Mouse (Mus musculus) MEL (cell line): Measurements from ENCODE around the gene Itga2b. TPM values are rescaled to one million over a fixed set of nuclear protein-coding genes. Genes with fewer than 3 reads are reported as not detected.
A peak's percentile ranks its signal among the peaks of the same experiment; 100 is the strongest.

ENCODE experiments used
- DNase-seq: peaks from one replicate; pipeline ENCODE4 v3.0.0; 2011; ENCODE audit warnings: low read depth, low spot score
- H3K27ac ChIP-seq: 2 replicates; pipeline ENCODE4 v1.5.1; 2012; ENCODE audit warnings: low read depth, mild to moderate bottlenecking, control low read depth, low read length, moderate library complexity; ENCODE audit not compliant: control insufficient read depth
- H3K27me3 ChIP-seq, 2 experiments: fragments of 150-350 bp in 1 of 2; sonication (generic) in 1 of 2; 2 replicates each; pipeline ENCODE4 v1.6.1; 2012; ENCODE audit warnings: low read length in 2 of 2, mild to moderate bottlenecking in 2 of 2, improper control_type of control experiment in 1 of 2, moderate library complexity in 1 of 2; ENCODE audit not compliant: insufficient read depth in 2 of 2, control insufficient read depth in 1 of 2
- H3K36me3 ChIP-seq, 2 experiments: 2 replicates each; pipeline ENCODE4 v1.6.1; 2012 to 2014; ENCODE audit warnings: low read length in 2 of 2, improper control_type of control experiment in 1 of 2, inconsistent platforms in 1 of 2, mild to moderate bottlenecking in 1 of 2; ENCODE audit not compliant: insufficient read depth in 2 of 2, control insufficient read depth in 1 of 2
- H3K4me1 ChIP-seq, 2 experiments: fragments of 150-350 bp in 1 of 2; sonication (generic) in 1 of 2; 2 replicates each; pipeline ENCODE4 v1.6.1; 2012; ENCODE audit warnings: low read length in 2 of 2, improper control_type of control experiment in 1 of 2, mild to moderate bottlenecking in 1 of 2; ENCODE audit not compliant: insufficient read depth in 2 of 2, control insufficient read depth in 1 of 2
- H3K4me3 ChIP-seq, 2 experiments: fragments of 150-350 bp in 1 of 2; sonication (generic) in 1 of 2; 2 replicates each; pipeline ENCODE4 v1.5.1; 2012; ENCODE audit warnings: low read depth in 2 of 2, low read length in 2 of 2, mild to moderate bottlenecking in 2 of 2, moderate library complexity in 2 of 2, control low read depth in 1 of 2, improper control_type of control experiment in 1 of 2; ENCODE audit not compliant: control insufficient read depth in 1 of 2, insufficient read depth in 1 of 2
- H3K79me2 ChIP-seq: 2 replicates; pipeline ENCODE4 v1.6.1; 2012; ENCODE audit warnings: mild to moderate bottlenecking, low read length, moderate library complexity; ENCODE audit not compliant: control insufficient read depth, poor library complexity, insufficient read depth
- H3K9ac ChIP-seq: 2 replicates; pipeline ENCODE4 v1.6.1; 2012; ENCODE audit warnings: low read depth, mild to moderate bottlenecking, control low read depth, low read length, moderate library complexity; ENCODE audit not compliant: control insufficient read depth, poor library complexity, severe bottlenecking
- H3K9me3 ChIP-seq: fragments of 150-350 bp; sonication (generic); replicated peaks from 2 replicates; pipeline ENCODE4 v1.6.1; 2012; ENCODE audit warnings: mild to moderate bottlenecking, low read length, improper control_type of control experiment, moderate library complexity; ENCODE audit not compliant: insufficient read depth
- CHD2 ChIP-seq: IDR thresholded peaks from 2 replicates; pipeline ENCODE4 v1.6.1; 2011; ENCODE audit warnings: low read length, improper control_type of control experiment
- CTCF ChIP-seq, 3 experiments: IDR thresholded peaks in 2 of 3; conservative IDR thresholded peaks in 1 of 3; 2 replicates each; pipeline ENCODE4 v1.5.1; 2011 to 2012; ENCODE audit warnings: low read length in 3 of 3, low read depth in 2 of 3, mild to moderate bottlenecking in 2 of 3, improper control_type of control experiment in 1 of 3, inconsistent platforms in 1 of 3, mixed read lengths in 1 of 3, moderate library complexity in 1 of 3; ENCODE audit not compliant: control insufficient read depth in 1 of 3, insufficient read depth in 1 of 3, poor library complexity in 1 of 3, severe bottlenecking in 1 of 3
- EP300 ChIP-seq, 2 experiments: IDR thresholded peaks; 2 replicates each; pipeline ENCODE4 v1.6.1; 2011; ENCODE audit warnings: improper control_type of control experiment in 2 of 2, low read length in 2 of 2, low read depth in 1 of 2, mild to moderate bottlenecking in 1 of 2
- ETS1 ChIP-seq: IDR thresholded peaks from 2 replicates; pipeline ENCODE4 v1.6.1; 2012; ENCODE audit warnings: low read depth, mild to moderate bottlenecking, inconsistent platforms, low read length, improper control_type of control experiment, moderate library complexity
- GATA1 ChIP-seq: IDR thresholded peaks from 2 replicates; pipeline ENCODE4 v1.6.1; 2011; ENCODE audit warnings: low read depth, low read length, improper control_type of control experiment
- HCFC1 ChIP-seq: IDR thresholded peaks from 2 replicates; pipeline ENCODE4 v1.6.1; 2012; ENCODE audit warnings: low read depth, mild to moderate bottlenecking, inconsistent platforms, low read length, improper control_type of control experiment, moderate library complexity
- JUND ChIP-seq: IDR thresholded peaks from 2 replicates; pipeline ENCODE4 v1.6.1; 2011; ENCODE audit warnings: low read depth, mild to moderate bottlenecking, improper control_type of control experiment, low read length
- KAT2A ChIP-seq: conservative IDR thresholded peaks from 2 replicates; pipeline ENCODE4 v1.6.1; 2012; ENCODE audit warnings: low read depth, low read length, improper control_type of control experiment, inconsistent platforms
- MAFK ChIP-seq: IDR thresholded peaks from 2 replicates; pipeline ENCODE4 v1.6.1; 2011; ENCODE audit warnings: low read depth, mild to moderate bottlenecking, low read length, improper control_type of control experiment, borderline replicate concordance
- MAX ChIP-seq: IDR thresholded peaks from 2 replicates; pipeline ENCODE4 v1.6.1; 2011; ENCODE audit warnings: low read length, improper control_type of control experiment
- MEF2A ChIP-seq: IDR thresholded peaks from 2 replicates; pipeline ENCODE4 v1.6.1; 2014; ENCODE audit warnings: low read depth, mild to moderate bottlenecking, inconsistent platforms, low read length, improper control_type of control experiment; ENCODE audit not compliant: poor library complexity, insufficient replicate concordance, severe bottlenecking; ENCODE audit errors: extremely low read depth
- MYB ChIP-seq: IDR thresholded peaks from 2 replicates; pipeline ENCODE4 v1.6.1; 2011; ENCODE audit warnings: mild to moderate bottlenecking, low read depth, low read length, improper control_type of control experiment
- NELFE ChIP-seq: IDR thresholded peaks from 2 replicates; pipeline ENCODE4 v1.6.1; 2011; ENCODE audit warnings: low read depth, low read length, improper control_type of control experiment
- NRF1 ChIP-seq: IDR thresholded peaks from 2 replicates; pipeline ENCODE4 v1.6.1; 2014; ENCODE audit warnings: low read depth, mild to moderate bottlenecking, inconsistent platforms, low read length, improper control_type of control experiment, moderate library complexity; ENCODE audit not compliant: poor library complexity, insufficient read depth, severe bottlenecking
- POLR2A ChIP-seq, 2 experiments: IDR thresholded peaks; 2 replicates each; pipeline ENCODE4 v1.6.1; 2011 to 2012; ENCODE audit warnings: low read length in 2 of 2, mild to moderate bottlenecking in 2 of 2, control low read depth in 1 of 2, improper control_type of control experiment in 1 of 2, low read depth in 1 of 2, moderate library complexity in 1 of 2; ENCODE audit not compliant: control insufficient read depth in 1 of 2, insufficient read depth in 1 of 2, poor library complexity in 1 of 2
- POLR2AphosphoS2 ChIP-seq: IDR thresholded peaks from 2 replicates; pipeline ENCODE4 v1.6.1; 2011; ENCODE audit warnings: low read length, improper control_type of control experiment
- RCOR1 ChIP-seq: IDR thresholded peaks from 2 replicates; pipeline ENCODE4 v1.6.1; 2012; ENCODE audit warnings: low read depth, mild to moderate bottlenecking, inconsistent platforms, low read length, improper control_type of control experiment
- SIN3A ChIP-seq: IDR thresholded peaks from 2 replicates; pipeline ENCODE4 v1.6.1; 2012; ENCODE audit warnings: low read length, improper control_type of control experiment, inconsistent platforms
- TAL1 ChIP-seq: IDR thresholded peaks from 2 replicates; pipeline ENCODE4 v1.6.1; 2012; ENCODE audit warnings: mild to moderate bottlenecking, inconsistent platforms, low read length, moderate library complexity, mixed read lengths
- TBP ChIP-seq: IDR thresholded peaks from 2 replicates; pipeline ENCODE4 v1.8.0; 2011; ENCODE audit warnings: low read depth, low read length, improper control_type of control experiment
- TCF12 ChIP-seq: IDR thresholded peaks from 2 replicates; pipeline ENCODE4 v1.6.1; 2014; ENCODE audit warnings: low read depth, mild to moderate bottlenecking, inconsistent platforms, low read length, improper control_type of control experiment, moderate library complexity
- USF1 ChIP-seq: IDR thresholded peaks from 2 replicates; pipeline ENCODE4 v1.6.1; 2014; ENCODE audit warnings: low read depth, mild to moderate bottlenecking, inconsistent platforms, low read length, improper control_type of control experiment, moderate library complexity
- ZC3H11A ChIP-seq: IDR thresholded peaks from 2 replicates; pipeline ENCODE4 v1.6.1; 2012; ENCODE audit warnings: low read depth, mild to moderate bottlenecking, inconsistent platforms, low read length, improper control_type of control experiment
- polyA plus RNA-seq, 2 experiments: library from polyadenylated mRNA; stranded (reverse) in 1 of 2; unstranded in 1 of 2; fragments of >175 nt in 1 of 2; fragments of >200 nt in 1 of 2; gene quantifications; 2 replicates each; pipeline versions ENCODE4 v1.2.1 to v1.2.4; 2012; ENCODE audit warnings: low replicate concordance in 2 of 2, low read depth in 1 of 2; ENCODE audit not compliant: insufficient read length in 2 of 2, insufficient read depth in 1 of 2, missing spikeins in 1 of 2
- total RNA-seq: library from RNA; depleted of rRNA; stranded (reverse); fragments of 300-350 nt; gene quantifications from 2 replicates; pipeline ENCODE4 v1.2.3, GENCODE M21; 2012; rRNA removed

The Itga2b gene
- total RNA-seq: 8.3 and 10.7 TPM in 2 replicates
- polyA plus RNA-seq: 10 to 100 TPM in 1 of 2 experiments, not detected in 1; 55.7 TPM

- Histone ChIP-seq H3K9ac (peak within 1 kb of the TSS; percentile 41), H3K79me2 (no peaks in the 10 kb centered on the region), H3K4me1 (peaks cover 16 to 37% of the 10 kb centered on the region in 2 experiments), H3K27ac (peak within 1 kb of the TSS; percentile 85), H3K36me3 (peaks cover 0 to 29% of the 10 kb centered on the region in 2 experiments; a peak in 2 of 4 replicates), H3K27me3 (no peaks in the 10 kb centered on the region), H3K9me3 (no peaks in the 10 kb centered on the region)
- peak; percentile 36 for TF ChIP-seq CHD2
- TF ChIP-seq JUND: no peak
- peak; percentile 63; the same call in 1 of the 2 replicates for TF ChIP-seq MAX
- TF ChIP-seq HCFC1: no peak; the same call in 1 of the 2 replicates
- TF ChIP-seq NELFE: no peak
- TF ChIP-seq SIN3A: no peak; the same call in 1 of the 2 replicates
- TF ChIP-seq EP300 (IDR thresholded peaks at IDR 0.05; ENCODE audit: low read depth in 1 of 2, low read length in 2 of 2): peak; percentile 90 to 94
- 0 out of 2 replicates have a peak, but pooled peaks have one; percentile 34 for TF ChIP-seq TBP
- 0 out of 2 replicates have a peak, but pooled peaks have one; percentile 2 for TF ChIP-seq MEF2A
- TF ChIP-seq POLR2AphosphoS2: 0 out of 2 replicates have a peak, but pooled peaks have one; percentile 42
- TF ChIP-seq MYB: no peak
- TF ChIP-seq TAL1: peak; percentile 99
- peak; percentile 93 for TF ChIP-seq GATA1
- no peak for TF ChIP-seq USF1
- TF ChIP-seq RCOR1: peak; percentile 48; the same call in 1 of the 2 replicates
- no peak for TF ChIP-seq KAT2A
- TF ChIP-seq ZC3H11A: no peak
- TF ChIP-seq POLR2A (IDR thresholded peaks at IDR 0.05; ENCODE audit: control insufficient read depth in 1 of 2, insufficient read depth in 1 of 2, low read depth in 1 of 2, low read length in 2 of 2, poor library complexity in 1 of 2): peak; percentile 28 to 53; a peak in 1 of 4 replicates
- TF ChIP-seq NRF1: no peak
- no peak for TF ChIP-seq MAFK
- TF ChIP-seq TCF12: peak; percentile 95
- TF ChIP-seq CTCF (IDR thresholded peaks at IDR 0.05 in 2 of 3, conservative IDR thresholded peaks at IDR 0.05 in 1 of 3; ENCODE audit: control insufficient read depth in 1 of 3, insufficient read depth in 1 of 3, low read depth in 2 of 3, low read length in 3 of 3, poor library complexity in 1 of 3, severe bottlenecking in 1 of 3): no peak
- TF ChIP-seq ETS1: peak; percentile 75
- TF ChIP-seq, all 39 proteins: peak for 12
- H3K4me3 ChIP-seq: peak within 1 kb of the TSS; percentile 17 to 23
- DNase-seq: peak; percentile 86
These were observed at the start of gene Itga2b for GRCm38 (mm10) chr11:102469648-102470357. Gene Itga2b (minus strand): TSS chr11:102470122.
